In genomic region chr7:44385720-44386119, GRCm38 (mm10) we compare ENCODE assay signal across 8 mouse cellular contexts. TPM values are rescaled to one million over a fixed set of nuclear protein-coding genes. Genes with fewer than 3 reads are reported as not detected.
A peak's percentile ranks its signal among the peaks of the same experiment; 100 is the strongest.
DNase-seq lines count a peak whose midpoint lies in the region; ATAC-seq and TF ChIP-seq lines count a peak whose summit lies in the region.

TSS of gene 1700008O03Rik (minus strand) at chr7:44385820.

- WGBS in heart, adult 2 months = 77% methylated on average over 12 of the region's 12 CpGs
- 60% methylated on average over 12 of the region's 12 CpGs for WGBS in liver, embryonic 12.5 days (ENCODE audit: insufficient replicate concordance)

- no peaks in the 10 kb centered on the region for H3K79me2 ChIP-seq in heart, adult 2 months (replicated peaks; ENCODE audit: control insufficient read depth, insufficient read depth, low read length)

- H3K36me3 ChIP-seq in heart, adult 2 months (ENCODE audit: control insufficient read depth, insufficient read depth, low read length) = no peaks in the 10 kb centered on the region
- H3K36me3 ChIP-seq in testis, adult 2 months (ENCODE audit: control insufficient read depth, insufficient read depth, low read length) = no peaks in the 10 kb centered on the region
- no peaks in the 10 kb centered on the region for H3K36me3 ChIP-seq in liver, embryonic 12.5 days

- H3K27ac ChIP-seq in heart, adult 2 months = no peak within 1 kb of the TSS
- H3K27ac ChIP-seq in testis, adult 2 months (ENCODE audit: control insufficient read depth, insufficient read depth, low read depth, low read length) = no peak within 1 kb of the TSS
- no peak within 1 kb of the TSS for H3K27ac ChIP-seq in liver, embryonic 12.5 days

- no peak for ATAC-seq in liver, embryonic 12.5 days

- TF ChIP-seq EP300 in heart, adult 2 months (IDR thresholded peaks at IDR 0.05; ENCODE audit: insufficient read depth, low read depth, low read length) = no peak

- peak within 1 kb of the TSS; percentile 66 for H3K9ac ChIP-seq in heart, adult 2 months (ENCODE audit: low read depth, low read length)
- no peak within 1 kb of the TSS for H3K9ac ChIP-seq in liver, embryonic 12.5 days

- no peaks in the 10 kb centered on the region for H3K9me3 ChIP-seq in liver, embryonic 12.5 days (replicated peaks)

- peak within 1 kb of the TSS; percentile 71 for H3K4me2 ChIP-seq in liver, embryonic 12.5 days

- no peaks in the 10 kb centered on the region for H3K4me1 ChIP-seq in heart, adult 2 months (ENCODE audit: control insufficient read depth, insufficient read depth, low read length)
- peaks cover 7% of the 10 kb centered on the region for H3K4me1 ChIP-seq in testis, adult 2 months (ENCODE audit: control insufficient read depth, insufficient read depth, low read length)
- H3K4me1 ChIP-seq in liver, embryonic 12.5 days = peaks cover 11% of the 10 kb centered on the region

- no peak for TF ChIP-seq POLR2A in heart, adult 2 months (IDR thresholded peaks at IDR 0.05; ENCODE audit: insufficient read depth, low read depth, low read length)
- TF ChIP-seq POLR2A in testis, adult 2 months (IDR thresholded peaks at IDR 0.05; ENCODE audit: control insufficient read depth, low read depth, low read length) = no peak

- DNase-seq in heart, adult 2 months = no peak
- DNase-seq in heart, postnatal 36 days = no peak
- no peak for DNase-seq in testis, postnatal 14 days (ENCODE audit: low spot score)
- DNase-seq in adrenal gland, postnatal 10 days = no peak
- no peak for DNase-seq in thymus, postnatal 36 days
- DNase-seq in left cerebral cortex, adult 9 months (ENCODE audit: low spot score in 2 of 2) = no peak

- peak within 1 kb of the TSS; percentile 61 for H3K4me3 ChIP-seq in heart, adult 2 months
- peak within 1 kb of the TSS; percentile 1 for H3K4me3 ChIP-seq in testis, adult 2 months (ENCODE audit: control insufficient read depth, low read depth, low read length)
- peak within 1 kb of the TSS; percentile 43 for H3K4me3 ChIP-seq in liver, embryonic 12.5 days

- intact Hi-C loops in heart, adult 2 months (cut with DNase I) = no loop called here
- intact Hi-C loops in heart, postnatal 36 days (cut with DNase I) = no loop called here

- H3K27me3 ChIP-seq in heart, adult 2 months (ENCODE audit: control insufficient read depth, insufficient read depth, low read length) = no peaks in the 10 kb centered on the region
- H3K27me3 ChIP-seq in testis, adult 2 months (ENCODE audit: control insufficient read depth, insufficient read depth, low read length) = no peaks in the 10 kb centered on the region
- H3K27me3 ChIP-seq in liver, embryonic 12.5 days (replicated peaks) = peaks cover 82% of the 10 kb centered on the region

- TF ChIP-seq CTCF in heart, adult 2 months (IDR thresholded peaks at IDR 0.05) = no peak
- TF ChIP-seq CTCF in testis, adult 2 months (IDR thresholded peaks at IDR 0.05; ENCODE audit: control insufficient read depth, insufficient read depth, insufficient replicate concordance, low read depth, low read length) = no peak

RNA-seq across cellular contexts. Expression of gene 1700008O03Rik, which starts in this region (rescaled TPM):
- under 1 TPM; 0.21 to 0.25 TPM for total RNA-seq in heart, adult 2 months (2021)
- 0.12 and 0.47 TPM in 2 replicates for polyA plus RNA-seq in heart, adult 2 months (2012; rRNA removed)
- total RNA-seq in heart, postnatal 36 days (2021) = under 1 TPM in 1 of 2 experiments, not detected in 1; 0.68 TPM
- polyA plus RNA-seq in testis, adult 2 months (2012; rRNA removed) = 112 and 131 TPM in 2 replicates
- polyA plus RNA-seq in liver, embryonic 12.5 days (2016; fragmentation: Nextera tagmentation; extraction: Ambion mirVana) = 0.38 TPM in 1 of 2 replicates, not detected in the other
- 1 to 10 TPM in 1 of 2 experiments, under 1 TPM in 1; 0.57 to 1.4 TPM for total RNA-seq in adrenal gland, postnatal 10 days (2021)

Comparison
In these comparisons a context has a peak if more than half of its experiments do, and no peak if none do; other contexts are left out.
1. RNA of gene 1700008O03Rik (polyA plus RNA-seq): 112 to 131 TPM in testis, adult 2 months; 0.38 TPM in liver, embryonic 12.5 days and 0.12 to 0.47 TPM in heart, adult 2 months; every median in the first group is over 10 times any median in the second.
2. H3K4me3 ChIP-seq: peak in every context shown above with its lines; median percentile 61 in heart, adult 2 months; 43 in liver, embryonic 12.5 days; 1 in testis, adult 2 months.